Mouse (Mus musculus) c-Kit-positive CD71-positive TER-119-positive erythroid progenitor cells, embryonic 14.5 days (primary cell): ENCODE results near the gene Tmbim7.
"Not testable (repeated sequence)": the region's sequence is repeated elsewhere in the genome, so short reads cannot be mapped to it uniquely, and the experiment has no call there.

ENCODE experiments used
- DNase-seq: peaks from one replicate; pipeline ENCODE4 v3.0.0-alpha.2; 2013; ENCODE audit warnings: low spot score

The Tmbim7 gene

GRCm38 (mm10) chr5:3650881-3651280, at the start of gene Tmbim7:
TSS of gene Tmbim7 (plus strand) at chr5:3651181.
- DNase-seq, result no peak

- DNase-seq, result no peak
Observed at GRCm38 (mm10) chr5:3607114-3607513, 43.9 kb upstream of the Tmbim7 start.

- DNase-seq, result no peak
Observed at GRCm38 (mm10) chr5:3609241-3609640, 41.7 kb upstream of the Tmbim7 start.

- DNase-seq, result not testable (repeated sequence)
Observed at GRCm38 (mm10) chr5:3611835-3612234, 39.1 kb upstream of the Tmbim7 start.

GRCm38 (mm10) chr5:3620486-3620885, 30.5 kb upstream of the Tmbim7 start:
- no peak for DNase-seq

GRCm38 (mm10) chr5:3630055-3630454, 20.9 kb upstream of the Tmbim7 start:
- DNase-seq, result no peak

- no peak for DNase-seq
Observed at GRCm38 (mm10) chr5:3631512-3632271, 19.3 kb upstream of the Tmbim7 start.

- no peak for DNase-seq
Observed at GRCm38 (mm10) chr5:3632285-3632684, 18.7 kb upstream of the Tmbim7 start.

- DNase-seq, result no peak
Observed at GRCm38 (mm10) chr5:3633315-3633714, 17.7 kb upstream of the Tmbim7 start.

GRCm38 (mm10) chr5:3633951-3634350, 17.0 kb upstream of the Tmbim7 start:
- DNase-seq, result peak; percentile 31

- DNase-seq, result no peak
Observed at GRCm38 (mm10) chr5:3635286-3635685, 15.7 kb upstream of the Tmbim7 start.

- DNase-seq, result no peak
Observed at GRCm38 (mm10) chr5:3644621-3645020, 6.4 kb upstream of the Tmbim7 start.

- no peak for DNase-seq
Observed at GRCm38 (mm10) chr5:3645326-3645725, 5.7 kb upstream of the Tmbim7 start.

- peak; percentile 27 for DNase-seq
Observed at GRCm38 (mm10) chr5:3646539-3646938, 4.4 kb upstream of the Tmbim7 start.

GRCm38 (mm10) chr5:3646991-3647707, 3.8 kb upstream of the Tmbim7 start:
- peak; percentile 64 for DNase-seq

- peak; percentile 86 for DNase-seq
Observed at GRCm38 (mm10) chr5:3647708-3648121, 3.3 kb upstream of the Tmbim7 start.

- no peak for DNase-seq
Observed at GRCm38 (mm10) chr5:3648206-3648848, 2.7 kb upstream of the Tmbim7 start.

GRCm38 (mm10) chr5:3648849-3649210, 2.2 kb upstream of the Tmbim7 start:
- DNase-seq, result no peak

GRCm38 (mm10) chr5:3651621-3652020, 640 bp downstream of the Tmbim7 start:
- DNase-seq, result no peak

- DNase-seq, result not testable (repeated sequence)
Observed at GRCm38 (mm10) chr5:3652903-3653575, 2.1 kb downstream of the Tmbim7 start.

GRCm38 (mm10) chr5:3653801-3654200, 2.8 kb downstream of the Tmbim7 start:
- no peak for DNase-seq

- DNase-seq, result no peak
Observed at GRCm38 (mm10) chr5:3657085-3657484, 6.1 kb downstream of the Tmbim7 start, which contains the start of gene Gatad1. TSS of gene Gatad1 (minus strand) at chr5:3657185.
